Mouse (Mus musculus): ENCODE measurements around the gene Kdelr1. TPM values are rescaled to one million over a fixed set of nuclear protein-coding genes. Genes with fewer than 3 reads are reported as not detected.

Kdelr1 gene
- total RNA-seq, 2 experiments from 2014 or later = 63.2 to 65.6 TPM

DNA sequence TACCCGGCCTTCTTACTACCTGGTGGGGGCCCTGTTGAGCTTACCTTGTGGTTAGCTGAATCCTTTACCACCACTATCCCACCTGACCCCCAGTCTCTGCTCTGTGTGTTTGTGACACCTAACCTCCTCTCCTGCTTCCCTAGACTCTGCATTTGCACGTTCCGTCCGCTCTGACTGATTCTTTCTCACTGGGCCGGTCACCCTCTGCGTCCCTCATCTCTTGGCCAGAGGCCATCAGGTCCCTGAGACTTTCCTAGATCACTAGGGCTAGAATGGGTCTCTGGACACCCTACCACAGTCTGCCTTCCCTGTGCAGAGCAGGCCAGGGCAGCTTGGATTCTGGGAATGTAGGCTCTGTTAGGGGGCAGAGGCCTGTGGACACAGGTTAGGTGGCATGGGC, 41.5 kb downstream of the Kdelr1 start:
- intact Hi-C loops (cut with DNase I) = no loop called here
- Histone ChIP-seq H3K27ac (no peak overlapping the region), H3K4me3 (no peak overlapping the region)
- TF ChIP-seq CTCF (IDR thresholded peaks at IDR 0.05) = no peak
- DNase-seq = no peak

- intact Hi-C loops (cut with DNase I) = no loop called here
Observed at GRCm38 (mm10) chr7:45915011-45915410, 42.4 kb downstream of the Kdelr1 start.

DNA sequence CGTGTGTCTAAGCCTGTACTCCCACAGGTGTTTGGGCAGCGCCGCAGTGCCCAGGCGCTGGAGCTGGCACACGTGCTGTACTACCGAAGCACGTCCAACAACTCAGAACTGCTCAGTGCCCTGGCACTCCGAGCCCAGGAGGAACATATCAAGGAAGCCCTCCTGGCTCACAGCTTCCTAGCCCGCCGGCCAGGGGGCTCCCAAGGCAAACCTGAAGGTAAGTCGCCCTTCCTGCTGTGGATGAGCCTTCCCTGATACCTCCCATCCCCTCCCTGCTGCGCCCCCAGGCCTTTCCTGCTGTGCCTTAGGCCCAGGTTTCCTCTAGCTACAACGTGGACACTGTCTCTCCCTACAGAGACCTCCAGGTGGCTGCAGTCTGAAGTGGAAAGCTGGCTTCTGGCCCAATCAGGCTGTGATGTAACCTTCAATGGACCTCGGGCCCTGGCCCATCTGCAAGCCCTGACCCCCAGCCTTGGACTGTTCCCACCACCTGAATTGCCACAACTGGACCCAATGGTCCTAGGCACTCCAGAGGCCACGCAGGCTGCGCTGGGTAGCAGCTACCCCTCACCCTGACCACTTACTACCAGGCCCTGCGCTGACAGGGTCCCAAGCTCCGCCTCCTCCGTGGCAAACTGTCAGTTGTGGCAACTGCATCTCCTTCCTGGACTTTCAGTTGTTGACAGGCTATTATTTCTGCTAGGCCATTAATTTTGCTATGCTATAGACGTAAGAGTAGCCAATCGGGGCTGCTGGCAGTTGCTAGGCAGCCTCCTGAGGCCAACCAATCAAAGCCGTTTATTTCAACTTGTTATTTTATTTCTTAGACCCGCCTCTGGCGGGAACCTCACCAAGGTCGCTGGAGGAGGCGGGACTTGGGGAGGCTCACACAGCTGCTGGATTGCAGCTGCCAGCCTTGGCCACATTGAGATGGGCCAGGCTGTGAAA, 43.8 kb downstream of the Kdelr1 start:
- peak; percentile 90 for DNase-seq
- Histone ChIP-seq H3K27ac (peak overlapping the region; percentile 88), H3K4me3 (peak overlapping the region; percentile 74)
- intact Hi-C loops (cut with DNase I) = no loop called here
- TF ChIP-seq CTCF (IDR thresholded peaks at IDR 0.05) = no peak; the same call in 1 of the 2 replicates

More at GRCm38 (mm10) chr7:45915011-45915410, 42.4 kb downstream of the Kdelr1 start:
- H3K27ac ChIP-seq = no peak overlapping the region
- TF ChIP-seq CTCF (IDR thresholded peaks at IDR 0.05) = no peak
- no peak overlapping the region for H3K4me3 ChIP-seq
- no peak for DNase-seq

DNA sequence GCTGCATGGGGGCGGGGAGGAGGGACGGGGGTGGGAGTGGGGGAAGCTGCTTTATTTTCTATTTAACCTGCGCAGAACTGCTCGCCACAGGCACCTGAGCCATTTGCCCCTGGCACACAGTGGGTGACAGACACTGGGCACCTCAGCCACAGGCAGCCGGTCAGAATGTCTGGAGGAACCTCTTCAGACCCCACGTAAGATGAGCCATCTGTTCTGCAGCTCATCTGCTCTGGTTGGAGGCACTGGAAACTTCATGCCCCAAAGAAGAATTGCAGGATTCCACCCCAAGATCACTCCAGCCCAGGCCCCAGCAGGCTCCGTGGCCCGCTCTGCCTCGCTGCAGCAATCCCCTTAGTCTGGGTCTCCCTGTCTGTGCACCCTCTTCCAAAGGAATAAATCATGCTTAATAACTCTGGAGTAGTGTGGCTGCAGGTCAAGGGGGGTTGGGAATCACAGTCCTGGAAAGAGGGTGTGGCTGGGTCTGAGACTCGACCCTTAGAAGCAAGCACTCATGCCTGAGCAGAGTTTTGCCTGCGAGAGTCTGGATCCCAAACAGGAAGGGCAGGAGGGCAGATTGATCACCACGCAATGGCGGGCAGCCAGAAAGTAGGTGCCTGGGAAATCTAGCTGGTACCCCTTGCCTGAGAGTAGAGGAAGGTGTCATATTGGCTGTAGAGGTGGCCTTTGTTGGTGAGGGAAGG, 44.6 kb downstream of the Kdelr1 start:
- H3K27ac ChIP-seq = peak overlapping the region; percentile 88

DNA sequence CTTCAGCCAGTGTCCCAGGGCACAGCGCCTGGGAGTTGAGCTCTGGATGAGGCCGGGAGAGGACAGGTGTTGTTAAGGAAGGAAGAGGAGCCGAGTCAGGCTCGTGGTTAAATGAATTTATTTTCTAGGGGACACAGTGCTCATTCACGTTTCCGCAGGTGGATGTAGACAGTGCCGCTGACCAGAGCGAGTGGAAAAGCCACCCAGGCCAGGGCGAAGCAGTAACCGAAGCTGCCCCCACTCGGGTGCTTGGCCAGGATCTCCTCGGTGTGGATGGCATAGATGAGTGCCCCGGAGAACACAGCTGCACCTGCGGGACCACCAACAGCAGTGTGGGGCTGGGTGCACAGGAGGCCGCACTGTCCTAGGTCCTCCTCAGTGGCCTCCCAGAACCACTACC, 45.4 kb downstream of the Kdelr1 start:
- Histone ChIP-seq H3K27ac (peak overlapping the region; percentile 88), H3K4me3 (peak overlapping the region; percentile 7; the same call in 1 of the 2 replicates)
- no peak for DNase-seq
- TF ChIP-seq CTCF (IDR thresholded peaks at IDR 0.05) = no peak
- intact Hi-C loops (cut with DNase I) = no loop called here

More for the DNA sequence above, 44.6 kb downstream of the Kdelr1 start:
- no peak for TF ChIP-seq CTCF (IDR thresholded peaks at IDR 0.05)
- H3K4me3 ChIP-seq = peak overlapping the region; percentile 74
- DNase-seq = no peak
- intact Hi-C loops (cut with DNase I) = no loop called here

DNA sequence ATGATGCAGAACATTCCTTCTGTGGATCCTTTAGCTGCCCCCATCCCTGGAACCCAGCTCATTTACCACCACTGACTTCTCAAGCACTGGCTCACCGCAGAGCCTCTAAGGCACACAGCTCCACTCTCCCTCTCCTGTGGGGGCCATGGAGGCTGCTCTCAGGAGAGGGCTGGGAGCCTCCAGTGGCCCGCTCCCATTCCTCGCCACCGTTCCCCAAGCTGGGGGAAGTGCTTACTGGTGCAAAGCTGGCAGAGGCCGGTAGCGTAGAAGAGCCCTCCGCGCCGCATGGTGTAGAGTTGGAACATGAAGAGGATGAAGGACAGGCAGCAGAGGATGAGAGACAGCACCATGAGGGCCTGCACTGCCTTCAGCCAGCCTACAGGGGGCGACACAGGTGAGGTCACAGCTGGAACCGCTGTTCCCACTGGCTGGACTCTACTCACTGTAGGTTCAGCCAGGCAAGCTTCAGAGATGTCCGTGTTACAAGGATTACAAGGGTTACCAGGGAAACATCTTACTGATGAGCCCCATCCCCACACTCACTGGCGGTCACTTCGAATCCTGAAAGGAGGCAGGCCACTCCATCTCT, 46.6 kb downstream of the Kdelr1 start:
- peak; percentile 32 for DNase-seq
- H3K4me3 ChIP-seq = peak overlapping the region; percentile 78
- peak overlapping the region; percentile 95 for H3K27ac ChIP-seq
- intact Hi-C loops (cut with DNase I) = no loop called here
- peak; percentile 61 for TF ChIP-seq CTCF (IDR thresholded peaks at IDR 0.05)

- no peak for TF ChIP-seq CTCF (IDR thresholded peaks at IDR 0.05)
- DNase-seq = no peak
- intact Hi-C loops (cut with DNase I) = no loop called here
- Histone ChIP-seq H3K4me3 (peak overlapping the region; percentile 78), H3K27ac (peak overlapping the region; percentile 95)
Observed at GRCm38 (mm10) chr7:45919761-45920160, 47.2 kb downstream of the Kdelr1 start.

- Histone ChIP-seq H3K27ac (peak overlapping the region; percentile 95), H3K4me3 (peak overlapping the region; percentile 78)
- TF ChIP-seq CTCF (IDR thresholded peaks at IDR 0.05) = no peak
- DNase-seq = peak; percentile 62
- intact Hi-C loops (cut with DNase I) = no loop called here
Observed at GRCm38 (mm10) chr7:45920583-45921241, 48.1 kb downstream of the Kdelr1 start.

GRCm38 (mm10) chr7:45921242-45921621, 48.7 kb downstream of the Kdelr1 start, which contains the start of gene Emp3:
Emp3 (minus strand) TSS chr7:45921404.
- DNase-seq = peak; percentile 80
- Histone ChIP-seq H3K4me3 (peak within 1 kb of the TSS; percentile 81), H3K27ac (peak within 1 kb of the TSS; percentile 95)
- intact Hi-C loops (cut with DNase I) = no loop called here
- no peak for TF ChIP-seq CTCF (IDR thresholded peaks at IDR 0.05)

GRCm38 (mm10) chr7:45921950-45922600, 49.5 kb downstream of the Kdelr1 start:
- DNase-seq = peak; percentile 35
- Histone ChIP-seq H3K27ac (peak overlapping the region; percentile 95), H3K4me3 (peak overlapping the region; percentile 81)
- intact Hi-C loops (cut with DNase I) = loop anchor here (2.0 kb wide), 1 partner anchor 25 kb away; the partner anchor contains the start of genes Syngr4 and Tmem143
- TF ChIP-seq CTCF (IDR thresholded peaks at IDR 0.05) = no peak

- intact Hi-C loops (cut with DNase I) = loop anchor here (2.0 kb wide), 1 partner anchor 26 kb away; the partner anchor contains the start of genes Syngr4 and Tmem143
- TF ChIP-seq CTCF (IDR thresholded peaks at IDR 0.05) = no peak
- H3K4me3 ChIP-seq = peak overlapping the region; percentile 81
- peak overlapping the region; percentile 95 for H3K27ac ChIP-seq
- peak; percentile 96 for DNase-seq
Observed at GRCm38 (mm10) chr7:45922928-45923761, 50.6 kb downstream of the Kdelr1 start.

All from gastrocnemius, adult 2 months (tissue).